Mouse (Mus musculus) cerebellum, postnatal 25 days (tissue): Measurements from ENCODE around the gene Hsd17b13.
A peak's percentile ranks its signal among the peaks of the same experiment; 100 is the strongest.
"Not testable (repeated sequence)": the region's sequence is repeated elsewhere in the genome, so short reads cannot be mapped to it uniquely, and the experiment has no call there.

ENCODE experiments used
- DNase-seq, 2 experiments: peaks; one replicate each; pipeline ENCODE4 v3.0.0; 2021; ENCODE audit warnings: mixed read lengths in 2 of 2

Gene Hsd17b13

DNA sequence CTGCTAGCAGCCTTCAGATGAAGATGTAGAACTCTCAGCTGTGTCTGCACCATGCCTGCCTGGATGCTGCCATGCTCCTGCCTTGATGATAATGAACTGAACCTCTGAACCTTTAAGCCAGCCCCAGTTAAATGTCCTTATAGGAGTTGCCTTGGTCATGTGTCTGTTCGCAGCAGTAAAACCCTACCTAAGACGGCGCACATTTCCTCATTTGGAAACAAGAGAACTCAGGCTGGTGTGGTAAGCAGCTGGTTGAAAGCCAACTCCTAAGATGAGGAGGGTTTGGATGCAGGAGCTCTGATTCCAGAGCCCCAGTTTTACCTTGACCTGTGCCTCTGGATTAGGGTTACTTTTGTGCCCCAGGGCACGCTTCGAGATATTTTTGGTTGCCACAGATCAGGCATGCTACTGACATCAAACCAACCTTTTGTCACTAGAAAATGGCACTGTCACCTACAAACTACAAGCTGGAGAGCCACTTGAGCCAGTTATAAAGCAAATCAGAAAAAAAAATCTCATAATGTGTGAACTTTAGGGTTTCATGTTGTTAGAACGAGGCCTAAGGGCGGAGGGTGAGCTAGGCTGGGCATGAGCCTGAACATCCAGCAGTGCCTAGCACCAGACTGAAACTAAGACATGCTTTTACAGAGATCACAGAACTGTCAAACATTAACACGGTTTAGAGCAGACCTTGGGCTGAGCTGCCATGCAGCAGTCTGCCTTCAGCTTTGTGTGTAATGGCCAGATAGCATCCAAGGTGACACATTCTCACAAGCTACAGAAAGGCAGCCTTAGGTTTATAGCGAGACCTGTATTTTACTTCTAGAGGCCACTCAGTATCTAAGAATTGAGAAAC is 3.7 kb upstream of the Hsd17b13 start:
- no peak for DNase-seq

DNA sequence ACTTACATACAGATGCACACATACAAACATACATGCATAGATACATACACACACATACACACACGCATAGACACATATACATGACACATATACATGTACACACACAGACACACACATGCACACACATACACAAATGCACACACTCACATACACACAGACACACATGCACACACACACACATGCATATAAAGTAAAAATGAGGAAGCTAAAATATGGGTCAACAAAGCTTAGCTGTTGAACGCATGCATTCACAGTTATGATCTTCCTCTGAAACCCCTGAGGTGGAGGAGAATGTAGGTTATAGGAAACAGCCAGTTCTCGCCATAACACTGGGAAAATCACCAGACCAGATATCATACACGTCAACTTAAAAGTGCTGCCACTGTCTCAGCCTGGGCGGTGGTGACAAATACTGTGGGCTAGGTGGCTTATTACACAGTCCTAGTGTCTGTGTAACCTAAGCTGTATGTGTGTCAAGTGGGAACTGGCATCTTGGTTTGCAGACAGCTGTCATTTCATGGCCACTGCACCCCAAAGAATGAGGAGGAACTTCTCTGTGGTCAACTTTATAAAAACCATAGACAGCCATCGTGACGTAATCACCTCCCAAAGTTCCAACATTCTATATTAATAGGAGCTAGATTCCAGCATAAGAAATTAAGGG is 829 bp upstream of the Hsd17b13 start:
- DNase-seq = no peak

- no peak for DNase-seq
Measured at GRCm38 (mm10) chr5:103975736-103976135, 1.5 kb downstream of the Hsd17b13 start.

- DNase-seq = no peak
Measured at GRCm38 (mm10) chr5:103972801-103973200, 4.4 kb downstream of the Hsd17b13 start.

- no peak for DNase-seq
Measured at GRCm38 (mm10) chr5:103972379-103972778, 4.8 kb downstream of the Hsd17b13 start.

GRCm38 (mm10) chr5:103971051-103971450 is 6.2 kb downstream of the Hsd17b13 start:
- DNase-seq = no peak

DNA sequence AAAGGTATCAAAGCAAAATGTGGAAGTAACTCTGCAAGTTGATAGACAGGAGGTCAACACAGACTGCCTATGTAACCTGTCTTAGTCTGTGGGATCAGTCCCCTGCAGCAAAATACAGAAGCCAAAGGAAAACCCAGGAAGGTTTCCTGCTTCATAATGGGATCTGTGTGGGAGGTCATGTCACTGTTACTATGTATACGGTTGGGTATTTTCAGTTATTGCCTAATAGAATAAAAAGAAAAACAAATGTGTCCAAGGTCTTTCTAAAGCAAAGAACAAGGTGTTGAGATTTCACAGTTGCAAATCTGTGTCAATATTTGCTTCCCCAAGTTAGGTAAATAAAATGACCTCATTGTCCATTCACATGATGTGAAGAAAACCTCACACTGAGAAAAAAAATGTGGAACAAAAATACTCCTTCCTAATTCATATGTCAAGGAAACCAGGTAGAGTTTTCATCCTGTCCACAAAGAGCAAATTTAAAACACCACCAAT is 14.2 kb downstream of the Hsd17b13 start:
- DNase-seq = no peak

DNA sequence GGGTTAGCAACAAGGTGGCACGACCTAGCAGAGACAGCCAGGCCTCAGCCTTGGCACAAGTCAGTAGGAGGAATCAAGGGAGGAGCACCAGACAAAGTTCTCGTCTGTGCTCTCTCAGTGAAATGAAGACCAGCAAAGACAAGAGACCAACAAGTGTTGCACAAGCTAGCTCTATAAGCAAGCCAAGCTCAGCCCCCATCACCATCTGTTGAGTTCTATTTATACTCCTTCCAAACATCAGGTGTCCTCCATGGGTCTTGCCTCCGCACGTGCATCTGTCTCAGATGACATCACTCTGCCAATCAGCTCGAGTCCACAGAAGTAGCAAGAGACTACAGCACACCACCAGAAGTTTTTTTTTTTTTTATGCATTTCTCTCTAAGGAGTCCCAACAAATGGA is 22.6 kb downstream of the Hsd17b13 start:
- peak; percentile 39 to 45 for DNase-seq

GRCm38 (mm10) chr5:103953135-103954083 is 23.8 kb downstream of the Hsd17b13 start:
- DNase-seq = peak; percentile 39 to 53

- not testable (repeated sequence) for DNase-seq
Measured at GRCm38 (mm10) chr5:103950138-103950537, 27.1 kb downstream of the Hsd17b13 start.

DNA sequence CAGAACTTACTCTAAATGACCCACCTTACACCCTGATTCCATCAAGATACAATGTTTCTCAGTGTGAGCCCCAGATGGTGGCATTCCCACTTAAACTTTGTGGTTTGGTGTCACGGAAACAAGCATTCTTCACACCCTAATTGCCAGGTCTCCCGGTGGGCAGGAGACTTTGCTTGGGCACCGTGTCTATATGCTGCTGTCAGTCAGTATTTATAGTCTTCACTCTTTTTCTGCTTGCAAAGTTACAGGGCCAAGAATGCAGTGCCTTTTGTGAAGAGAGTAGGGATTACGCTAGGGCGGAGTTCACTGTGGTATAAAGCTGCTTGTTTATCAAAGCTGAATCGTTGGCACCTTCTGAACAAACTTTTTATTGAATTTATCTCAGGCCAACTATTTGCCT is 34.0 kb downstream of the Hsd17b13 start:
- no peak for DNase-seq

- DNase-seq = no peak
Measured at GRCm38 (mm10) chr5:103939856-103940255, 37.4 kb downstream of the Hsd17b13 start.

GRCm38 (mm10) chr5:103939350-103939652 is 37.9 kb downstream of the Hsd17b13 start:
- DNase-seq = no peak

GRCm38 (mm10) chr5:103938547-103939349 is 38.5 kb downstream of the Hsd17b13 start:
- DNase-seq = peak; percentile 54 to 63

DNA sequence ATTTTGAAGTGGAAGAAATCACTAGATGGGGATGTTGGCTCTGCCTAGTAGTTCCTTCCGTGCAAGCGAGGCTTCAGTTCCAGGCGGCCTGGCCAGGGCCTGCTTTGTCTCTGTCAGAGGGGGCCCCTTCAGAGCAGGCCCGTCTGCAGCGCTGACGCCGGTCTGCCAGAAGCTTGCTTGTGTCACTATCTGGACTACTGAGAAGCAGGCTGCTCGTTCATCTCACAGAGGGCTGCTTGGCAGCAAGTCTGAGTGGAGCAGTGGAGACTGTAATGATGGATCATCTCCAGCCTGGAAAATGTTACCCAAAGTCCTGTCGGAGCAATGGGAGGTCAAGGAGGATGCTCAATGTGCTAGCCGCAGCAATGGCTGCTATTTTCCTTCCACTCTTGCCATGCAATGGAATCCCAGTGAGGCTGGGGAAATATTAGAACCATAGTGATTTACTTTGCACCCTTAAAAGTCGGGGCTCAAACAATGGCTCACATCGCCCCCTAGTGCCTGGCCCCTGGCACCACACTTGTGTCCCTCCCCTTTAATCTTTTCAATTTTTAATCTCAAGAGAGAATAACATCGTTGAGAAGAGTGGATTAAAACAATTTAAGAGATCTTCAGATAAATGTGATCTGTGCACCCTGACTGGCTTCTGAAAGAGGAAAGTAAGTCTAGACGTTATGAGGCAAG is 40.2 kb downstream of the Hsd17b13 start:
- DNase-seq = peak in 1 of 2 experiments; percentile 41

- DNase-seq = not testable (repeated sequence)
Measured at GRCm38 (mm10) chr5:103931924-103932323, 45.3 kb downstream of the Hsd17b13 start.

GRCm38 (mm10) chr5:103930511-103930910 is 46.7 kb downstream of the Hsd17b13 start:
- DNase-seq = no peak

- DNase-seq = no peak
Measured at GRCm38 (mm10) chr5:103928196-103928550, 49.0 kb downstream of the Hsd17b13 start.

GRCm38 (mm10) chr5:103927429-103928195 is 49.6 kb downstream of the Hsd17b13 start:
- peak; percentile 89 to 95 for DNase-seq

DNA sequence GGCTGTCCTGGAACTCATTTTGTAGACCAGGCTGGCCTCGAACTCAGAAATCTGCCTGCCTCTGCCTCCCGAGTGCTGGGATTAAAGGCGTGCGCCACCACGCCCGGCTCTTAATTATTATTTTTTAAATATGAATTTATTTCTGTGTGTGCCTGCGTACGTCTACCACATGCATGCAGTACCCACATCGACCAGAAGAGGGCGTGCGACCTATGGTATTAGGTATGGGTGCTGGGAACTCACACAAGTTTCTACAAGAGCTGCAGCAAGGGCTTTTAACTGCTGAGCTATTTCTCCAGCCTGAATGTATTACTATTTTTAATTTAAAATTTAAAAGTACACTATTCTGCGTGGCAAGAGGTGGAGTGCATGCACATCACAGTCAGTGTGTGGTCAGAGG is 50.8 kb downstream of the Hsd17b13 start:
- peak in 1 of 2 experiments; percentile 39 for DNase-seq

- DNase-seq = no peak
Measured at GRCm38 (mm10) chr5:103923755-103924154, 53.5 kb downstream of the Hsd17b13 start.
